Mouse (Mus musculus) MEL (cell line): ENCODE measurements around the gene Gm11983. TPM values are rescaled to one million over a fixed set of nuclear protein-coding genes. Genes with fewer than 3 reads are reported as not detected.
"Not testable (repeated sequence)": the region's sequence is repeated elsewhere in the genome, so short reads cannot be mapped to it uniquely, and the experiment has no call there.

Source experiments
- DNase-seq: peaks from one replicate; pipeline ENCODE4 v3.0.0; 2011; ENCODE audit warnings: low read depth, low spot score
- H3K27ac ChIP-seq: 2 replicates; pipeline ENCODE4 v1.5.1; 2012; ENCODE audit warnings: low read depth, mild to moderate bottlenecking, control low read depth, low read length, moderate library complexity; ENCODE audit not compliant: control insufficient read depth
- H3K27me3 ChIP-seq, 2 experiments: fragments of 150-350 bp in 1 of 2; sonication (generic) in 1 of 2; 2 replicates each; pipeline ENCODE4 v1.6.1; 2012; ENCODE audit warnings: low read length in 2 of 2, mild to moderate bottlenecking in 2 of 2, improper control_type of control experiment in 1 of 2, moderate library complexity in 1 of 2; ENCODE audit not compliant: insufficient read depth in 2 of 2, control insufficient read depth in 1 of 2
- H3K36me3 ChIP-seq, 2 experiments: 2 replicates each; pipeline ENCODE4 v1.6.1; 2012 to 2014; ENCODE audit warnings: low read length in 2 of 2, improper control_type of control experiment in 1 of 2, inconsistent platforms in 1 of 2, mild to moderate bottlenecking in 1 of 2; ENCODE audit not compliant: insufficient read depth in 2 of 2, control insufficient read depth in 1 of 2
- H3K4me1 ChIP-seq, 2 experiments: fragments of 150-350 bp in 1 of 2; sonication (generic) in 1 of 2; 2 replicates each; pipeline ENCODE4 v1.6.1; 2012; ENCODE audit warnings: low read length in 2 of 2, improper control_type of control experiment in 1 of 2, mild to moderate bottlenecking in 1 of 2; ENCODE audit not compliant: insufficient read depth in 2 of 2, control insufficient read depth in 1 of 2
- H3K4me3 ChIP-seq, 2 experiments: fragments of 150-350 bp in 1 of 2; sonication (generic) in 1 of 2; 2 replicates each; pipeline ENCODE4 v1.5.1; 2012; ENCODE audit warnings: low read depth in 2 of 2, low read length in 2 of 2, mild to moderate bottlenecking in 2 of 2, moderate library complexity in 2 of 2, control low read depth in 1 of 2, improper control_type of control experiment in 1 of 2; ENCODE audit not compliant: control insufficient read depth in 1 of 2, insufficient read depth in 1 of 2
- H3K79me2 ChIP-seq: 2 replicates; pipeline ENCODE4 v1.6.1; 2012; ENCODE audit warnings: mild to moderate bottlenecking, low read length, moderate library complexity; ENCODE audit not compliant: control insufficient read depth, poor library complexity, insufficient read depth
- H3K9ac ChIP-seq: 2 replicates; pipeline ENCODE4 v1.6.1; 2012; ENCODE audit warnings: low read depth, mild to moderate bottlenecking, control low read depth, low read length, moderate library complexity; ENCODE audit not compliant: control insufficient read depth, poor library complexity, severe bottlenecking
- H3K9me3 ChIP-seq: fragments of 150-350 bp; sonication (generic); replicated peaks from 2 replicates; pipeline ENCODE4 v1.6.1; 2012; ENCODE audit warnings: mild to moderate bottlenecking, low read length, improper control_type of control experiment, moderate library complexity; ENCODE audit not compliant: insufficient read depth
- CHD2 ChIP-seq: IDR thresholded peaks from 2 replicates; pipeline ENCODE4 v1.6.1; 2011; ENCODE audit warnings: low read length, improper control_type of control experiment
- E2F4 ChIP-seq: IDR thresholded peaks from 2 replicates; pipeline ENCODE4 v1.6.1; 2011; ENCODE audit warnings: low read depth, low read length, improper control_type of control experiment, borderline replicate concordance
- ELF1 ChIP-seq: IDR thresholded peaks from 2 replicates; pipeline ENCODE4 v1.6.1; 2014; ENCODE audit warnings: low read depth, mild to moderate bottlenecking, inconsistent platforms, low read length, improper control_type of control experiment, moderate library complexity
- EP300 ChIP-seq, 2 experiments: IDR thresholded peaks; 2 replicates each; pipeline ENCODE4 v1.6.1; 2011; ENCODE audit warnings: improper control_type of control experiment in 2 of 2, low read length in 2 of 2, low read depth in 1 of 2, mild to moderate bottlenecking in 1 of 2
- ETS1 ChIP-seq: IDR thresholded peaks from 2 replicates; pipeline ENCODE4 v1.6.1; 2012; ENCODE audit warnings: low read depth, mild to moderate bottlenecking, inconsistent platforms, low read length, improper control_type of control experiment, moderate library complexity
- GABPA ChIP-seq: IDR thresholded peaks from 2 replicates; pipeline ENCODE4 v1.6.1; 2012; ENCODE audit warnings: low read depth, mild to moderate bottlenecking, inconsistent platforms, low read length, improper control_type of control experiment, moderate library complexity
- GATA1 ChIP-seq: IDR thresholded peaks from 2 replicates; pipeline ENCODE4 v1.6.1; 2011; ENCODE audit warnings: low read depth, low read length, improper control_type of control experiment
- JUND ChIP-seq: IDR thresholded peaks from 2 replicates; pipeline ENCODE4 v1.6.1; 2011; ENCODE audit warnings: low read depth, mild to moderate bottlenecking, improper control_type of control experiment, low read length
- MXI1 ChIP-seq: IDR thresholded peaks from 2 replicates; pipeline ENCODE4 v1.6.1; 2011; ENCODE audit warnings: mild to moderate bottlenecking, low read depth, low read length, improper control_type of control experiment
- RAD21 ChIP-seq: IDR thresholded peaks from 2 replicates; pipeline ENCODE4 v1.6.1; 2011; ENCODE audit warnings: mild to moderate bottlenecking, low read depth, low read length, improper control_type of control experiment
- SIN3A ChIP-seq: IDR thresholded peaks from 2 replicates; pipeline ENCODE4 v1.6.1; 2012; ENCODE audit warnings: low read length, improper control_type of control experiment, inconsistent platforms
- TAL1 ChIP-seq: IDR thresholded peaks from 2 replicates; pipeline ENCODE4 v1.6.1; 2012; ENCODE audit warnings: mild to moderate bottlenecking, inconsistent platforms, low read length, moderate library complexity, mixed read lengths
- TBP ChIP-seq: IDR thresholded peaks from 2 replicates; pipeline ENCODE4 v1.8.0; 2011; ENCODE audit warnings: low read depth, low read length, improper control_type of control experiment
- TCF12 ChIP-seq: IDR thresholded peaks from 2 replicates; pipeline ENCODE4 v1.6.1; 2014; ENCODE audit warnings: low read depth, mild to moderate bottlenecking, inconsistent platforms, low read length, improper control_type of control experiment, moderate library complexity
- UBTF ChIP-seq: IDR thresholded peaks from 2 replicates; pipeline ENCODE4 v1.6.1; 2012; ENCODE audit warnings: low read depth, mild to moderate bottlenecking, inconsistent platforms, low read length, improper control_type of control experiment, moderate library complexity, borderline replicate concordance; ENCODE audit not compliant: insufficient read depth
- USF1 ChIP-seq: IDR thresholded peaks from 2 replicates; pipeline ENCODE4 v1.6.1; 2014; ENCODE audit warnings: low read depth, mild to moderate bottlenecking, inconsistent platforms, low read length, improper control_type of control experiment, moderate library complexity
- USF2 ChIP-seq, 2 experiments: IDR thresholded peaks; 2 replicates each; pipeline ENCODE4 v1.6.1; 2011 to 2012; ENCODE audit warnings: improper control_type of control experiment in 2 of 2, low read length in 2 of 2, borderline replicate concordance in 1 of 2, inconsistent platforms in 1 of 2, low read depth in 1 of 2, mild to moderate bottlenecking in 1 of 2; ENCODE audit not compliant: insufficient read depth in 1 of 2
- ZMIZ1 ChIP-seq: IDR thresholded peaks from 2 replicates; pipeline ENCODE4 v1.6.1; 2012; ENCODE audit warnings: low read depth, mild to moderate bottlenecking, inconsistent platforms, low read length, improper control_type of control experiment, moderate library complexity
- polyA plus RNA-seq, 2 experiments: library from polyadenylated mRNA; stranded (reverse) in 1 of 2; unstranded in 1 of 2; fragments of >175 nt in 1 of 2; fragments of >200 nt in 1 of 2; gene quantifications; 2 replicates each; pipeline versions ENCODE4 v1.2.1 to v1.2.4; 2012; ENCODE audit warnings: low replicate concordance in 2 of 2, low read depth in 1 of 2; ENCODE audit not compliant: insufficient read length in 2 of 2, insufficient read depth in 1 of 2, missing spikeins in 1 of 2
- total RNA-seq: library from RNA; depleted of rRNA; stranded (reverse); fragments of 300-350 nt; gene quantifications from 2 replicates; pipeline ENCODE4 v1.2.3, GENCODE M21; 2012

Gm11983 gene
- total and polyA plus RNA-seq, 3 experiments = not detected

DNA sequence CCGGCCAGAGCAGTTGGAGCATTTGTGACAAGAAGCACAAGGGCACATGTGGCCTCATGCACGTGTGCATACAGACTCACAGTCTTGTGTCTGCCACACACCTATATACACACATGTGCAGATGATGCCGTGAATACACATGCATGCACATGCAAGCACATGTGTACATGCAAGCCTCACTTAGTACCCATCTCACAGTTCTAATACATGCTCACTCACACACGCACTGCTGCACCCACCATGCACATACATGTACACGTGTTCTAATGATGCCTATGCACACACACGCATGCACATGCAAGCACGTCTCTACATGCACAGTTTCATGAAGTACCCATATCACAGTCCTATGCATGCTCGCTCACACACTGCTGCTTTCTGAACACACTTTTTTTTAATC is 21.6 kb upstream of the Gm11983 start:
- Histone ChIP-seq H3K36me3 (no peaks in the 10 kb centered on the region), H3K27ac (no peak overlapping the region), H3K4me1 (no peaks in the 10 kb centered on the region), H3K9me3 (no peaks in the 10 kb centered on the region), H3K27me3 (no peaks in the 10 kb centered on the region), H3K79me2 (no peaks in the 10 kb centered on the region), H3K4me3 (no peak overlapping the region), H3K9ac (no peak overlapping the region)
- no peak for DNase-seq
- TF ChIP-seq RAD21 (no peak), UBTF (no peak), USF1 (no peak), TAL1 (no peak), ETS1 (no peak), ELF1 (no peak), CHD2 (no peak), JUND (no peak), USF2 (IDR thresholded peaks at IDR 0.05; ENCODE audit: borderline replicate concordance in 1 of 2, insufficient read depth in 1 of 2, low read depth in 1 of 2, low read length in 2 of 2) (no peak), EP300 (IDR thresholded peaks at IDR 0.05; ENCODE audit: low read depth in 1 of 2, low read length in 2 of 2) (no peak), GATA1 (no peak), GABPA (no peak), E2F4 (no peak), TBP (no peak), MXI1 (no peak), TCF12 (no peak)

- no peak overlapping the region for H3K4me3 ChIP-seq
- no peak overlapping the region for H3K27ac ChIP-seq
- no peaks in the 10 kb centered on the region for H3K9me3 ChIP-seq
- H3K36me3 ChIP-seq = no peaks in the 10 kb centered on the region
- no peak for DNase-seq
- no peaks in the 10 kb centered on the region for H3K79me2 ChIP-seq
- H3K9ac ChIP-seq = no peak overlapping the region
- TF ChIP-seq RAD21 = no peak
- TF ChIP-seq ZMIZ1 = no peak
- TF ChIP-seq SIN3A = no peak
- no peak for TF ChIP-seq ELF1
- no peaks in the 10 kb centered on the region for H3K4me1 ChIP-seq
- H3K27me3 ChIP-seq = no peaks in the 10 kb centered on the region
Measured at GRCm38 (mm10) chr11:6855942-6856341, 18.5 kb upstream of the Gm11983 start.

DNA sequence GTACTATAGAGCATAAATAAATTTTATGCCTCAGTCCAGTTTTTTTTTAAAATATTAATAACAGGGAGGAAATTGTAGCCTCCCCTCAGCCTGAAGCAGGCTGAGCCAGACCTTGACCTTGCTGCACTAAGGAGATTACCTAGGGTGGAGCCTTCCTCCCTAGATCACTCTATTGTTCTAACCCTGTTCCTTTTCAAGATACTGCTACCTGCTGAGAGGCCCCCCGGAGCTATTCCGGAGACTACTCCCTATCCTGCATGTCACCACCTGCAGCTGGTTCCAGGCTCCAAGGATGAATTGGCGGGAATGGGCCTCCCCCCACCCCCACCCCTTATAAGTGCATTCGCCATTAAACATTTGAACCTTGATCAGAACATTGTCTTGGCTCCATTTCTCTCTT is 15.9 kb upstream of the Gm11983 start:
- not testable (repeated sequence) for H3K27ac ChIP-seq, H3K36me3 ChIP-seq, H3K9me3 ChIP-seq, H3K27me3 ChIP-seq, H3K9ac ChIP-seq, H3K4me1 ChIP-seq, H3K79me2 ChIP-seq, DNase-seq, H3K4me3 ChIP-seq
